Comparison of ENCODE assay signal across 18 mouse cellular contexts in the genomic region with DNA sequence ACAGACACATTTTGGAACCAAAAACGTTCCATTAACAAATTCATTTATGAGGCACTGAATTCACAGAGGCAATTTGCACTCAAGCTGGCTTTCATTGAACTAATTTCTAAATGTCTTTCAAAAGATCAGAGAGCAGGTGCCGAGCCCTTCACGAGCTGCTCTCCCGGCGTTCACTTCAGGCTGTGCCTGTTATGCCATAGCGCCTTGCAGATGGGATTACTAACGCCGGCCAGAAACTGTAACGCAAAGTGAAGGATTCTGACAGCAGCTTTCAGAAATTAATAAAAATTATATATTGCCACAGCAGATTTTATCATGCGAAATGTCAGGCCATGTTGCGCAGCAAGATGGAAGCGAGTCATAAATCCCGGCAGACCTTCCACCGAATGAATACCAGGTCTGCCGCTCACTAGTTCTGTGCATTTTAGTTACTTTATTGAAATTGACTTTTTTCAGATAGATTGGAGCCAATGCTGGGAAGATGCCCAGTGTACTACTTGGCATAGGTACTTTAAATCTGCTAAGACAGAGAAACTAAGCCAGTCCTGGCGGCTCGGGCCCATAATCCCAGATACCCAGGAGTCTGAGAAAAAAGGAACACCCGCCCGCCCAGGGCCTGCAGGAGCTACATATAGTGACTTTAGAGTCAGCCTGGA. TPM values are rescaled to one million over a fixed set of nuclear protein-coding genes. Genes with fewer than 3 reads are reported as not detected.
DNase-seq lines count a peak whose midpoint lies in the region; ATAC-seq and TF ChIP-seq lines count a peak whose summit lies in the region.
"Had no signal": no experiment of that assay in that cellular context is flagged by ENCODE, and none has a peak within 500 bp of the region (broad histone marks: within the 10 kb centered on the region; RNA-seq: fewer than 3 reads in every experiment).

No protein-coding gene starts in this region.

- H3K9me3 ChIP-seq in lung, postnatal 0 days (ENCODE audit: low read length) = no peaks in the 10 kb centered on the region
- H3K9me3 ChIP-seq: heart, embryonic 10.5 days; kidney, embryonic 15.5 days had no signal

- no peak for ATAC-seq in lung, postnatal 0 days
- ATAC-seq: intestine, embryonic 16.5 days; liver, postnatal 0 days had no signal

- no peaks in the 10 kb centered on the region for H3K4me1 ChIP-seq in lung, postnatal 0 days (ENCODE audit: insufficient read depth, low read depth, low read length)
- H3K4me1 ChIP-seq: heart, embryonic 10.5 days; kidney, embryonic 15.5 days had no signal

- H3K4me3 ChIP-seq in lung, postnatal 0 days (ENCODE audit: low read depth, low read length) = no peak overlapping the region
- H3K4me3 ChIP-seq: heart, embryonic 10.5 days; kidney, embryonic 15.5 days had no signal

- no peak overlapping the region for H3K9ac ChIP-seq in lung, postnatal 0 days (replicated peaks; ENCODE audit: low read depth)
- H3K9ac ChIP-seq: hindbrain, embryonic 14.5 days; kidney, embryonic 15.5 days; liver, postnatal 0 days had no signal

- H3K36me3 ChIP-seq in lung, postnatal 0 days (ENCODE audit: insufficient read depth, low read length) = no peaks in the 10 kb centered on the region
- H3K36me3 ChIP-seq: heart, embryonic 10.5 days; kidney, embryonic 15.5 days had no signal

- H3K4me2 ChIP-seq in lung, postnatal 0 days (replicated peaks; ENCODE audit: low read depth, low read length) = no peak overlapping the region
- H3K4me2 ChIP-seq: hindbrain, embryonic 14.5 days; kidney, embryonic 15.5 days had no signal

- TF ChIP-seq EP300 in lung, postnatal 0 days (IDR thresholded peaks at IDR 0.05) = no peak

- WGBS in lung, postnatal 0 days = 94% methylated on average over 19 of the region's 19 CpGs

- H3K27ac ChIP-seq in lung, postnatal 0 days (ENCODE audit: low read length) = no peak overlapping the region
- H3K27ac ChIP-seq: heart, embryonic 10.5 days; hindbrain, embryonic 14.5 days; kidney, embryonic 15.5 days had no signal

- no peak for TF ChIP-seq CTCF in lung, postnatal 0 days (IDR thresholded peaks at IDR 0.05)

- H3K27me3 ChIP-seq in lung, postnatal 0 days (replicated peaks; ENCODE audit: insufficient read depth, low read length) = no peaks in the 10 kb centered on the region
- H3K27me3 ChIP-seq: kidney, embryonic 15.5 days had no signal

- peak; percentile 12 for DNase-seq in cerebellum, adult 9-11 months
- no peak for DNase-seq in cerebellum, adult 9-10 months
- peak; percentile 36 for DNase-seq in heart, adult 11 months
- no peak for DNase-seq in heart, adult 8-10 months (ENCODE audit: low spot score)
- DNase-seq in right cerebral cortex, postnatal 14 days = peak; percentile 26
- no peak for DNase-seq in right cerebral cortex, adult 18-20 months
- no peak for DNase-seq in lung, postnatal 0 days (ENCODE audit: low spot score)
- no peak for DNase-seq in gastrocnemius, postnatal 25 days
- DNase-seq: adrenal gland, adult 8-10 months; gastrocnemius, postnatal 10 days; heart, postnatal 10 days; liver; liver, postnatal 0 days; thymus, postnatal 36 days had no signal

RNA-seq across cellular contexts. Expression of a gene that starts 12.9 kb away (rescaled TPM):
- 10 to 100 TPM in 2 of 4 experiments, 1 to 10 TPM in 2; 8.4 to 10.9 (median 9.3) TPM for total RNA-seq in heart, adult 8-10 months (2022)
- 10.0 and 11.1 TPM in 2 replicates for polyA plus RNA-seq in lung, postnatal 0 days (2015; fragmentation: Nextera tagmentation; extraction: Ambion mirVana)
- total RNA-seq in gastrocnemius, postnatal 25 days (2021) = 1 to 10 TPM; 8.5 TPM

RNA-seq across cellular contexts. Expression of a gene that starts 13.1 kb away (rescaled TPM):
- 1 to 10 TPM; 5.7 to 9.4 (median 7.4) TPM for total RNA-seq in heart, adult 8-10 months (2022)
- polyA plus RNA-seq in lung, postnatal 0 days (2015; fragmentation: Nextera tagmentation; extraction: Ambion mirVana) = 18.0 and 21.2 TPM in 2 replicates
- 1 to 10 TPM; 7.9 to 9.5 TPM for total RNA-seq in gastrocnemius, postnatal 25 days (2021)

RNA-seq across cellular contexts. Expression of a gene that starts 22.7 kb away (rescaled TPM):
- total RNA-seq in heart, adult 8-10 months (2022) = 10 to 100 TPM; 51.5 to 68.0 (median 61.8) TPM
- polyA plus RNA-seq in lung, postnatal 0 days (2015; fragmentation: Nextera tagmentation; extraction: Ambion mirVana) = 49.0 and 52.3 TPM in 2 replicates
- total RNA-seq in gastrocnemius, postnatal 25 days (2021) = 10 to 100 TPM; 42.1 to 49.0 TPM

Comparison
In these comparisons a context has a peak if more than half of its experiments do, and no peak if none do; other contexts are left out.
1. DNase-seq: peak in cerebellum, adult 9-11 months (single experiment), heart, adult 11 months (single experiment) and right cerebral cortex, postnatal 14 days (single experiment); none in cerebellum, adult 9-10 months (single experiment), heart, adult 8-10 months (single experiment), right cerebral cortex, adult 18-20 months (single experiment), lung, postnatal 0 days (single experiment) and gastrocnemius, postnatal 25 days (single experiment).